Comparison of ENCODE assay signal across 8 mouse cellular contexts in genomic region chr9:44919606-44920005, GRCm38 (mm10). TPM values are rescaled to one million over a fixed set of nuclear protein-coding genes. Genes with fewer than 3 reads are reported as not detected.
DNase-seq lines count a peak whose midpoint lies in the region; ATAC-seq and TF ChIP-seq lines count a peak whose summit lies in the region.

No protein-coding gene starts in this region.

- H3K4me3 ChIP-seq in heart, embryonic 15.5 days: peak overlapping the region; percentile 77
- peak overlapping the region; percentile 87 for H3K4me3 ChIP-seq in ES-Bruce4 (ENCODE audit: low read depth, low read length)
- H3K4me3 ChIP-seq in forebrain, postnatal 0 days (ENCODE audit: low read depth, low read length): peak overlapping the region; percentile 93
- peak overlapping the region; percentile 98 for H3K4me3 ChIP-seq in midbrain, embryonic 10.5 days

- H3K9ac ChIP-seq in heart, embryonic 15.5 days: peak overlapping the region; percentile 89
- H3K9ac ChIP-seq in ES-Bruce4 (ENCODE audit: low read depth, poor library complexity, severe bottlenecking): peak overlapping the region; percentile 82
- H3K9ac ChIP-seq in forebrain, postnatal 0 days: peak overlapping the region; percentile 85

- no peaks in the 10 kb centered on the region for H3K9me3 ChIP-seq in heart, embryonic 15.5 days (replicated peaks)
- H3K9me3 ChIP-seq in ES-Bruce4 (replicated peaks; ENCODE audit: control insufficient read depth, insufficient read depth, low read length, poor library complexity, severe bottlenecking): no peaks in the 10 kb centered on the region
- no peaks in the 10 kb centered on the region for H3K9me3 ChIP-seq in forebrain, postnatal 0 days (ENCODE audit: low read length)
- H3K9me3 ChIP-seq in midbrain, embryonic 10.5 days (replicated peaks): no peaks in the 10 kb centered on the region

- intact Hi-C loops in heart, postnatal 36 days (cut with DNase I): loop anchor here (1.0 to 5.0 kb wide), 3 partner anchors 46 to 152 kb away; partner anchors contain the start of genes Arcn1, Ift46 and Ube4a

- H3K4me2 ChIP-seq in heart, embryonic 15.5 days: peak overlapping the region; percentile 65
- peak overlapping the region; percentile 66 for H3K4me2 ChIP-seq in forebrain, postnatal 0 days (ENCODE audit: low read depth)

- TF ChIP-seq EP300 in ES-Bruce4 (IDR thresholded peaks at IDR 0.05; ENCODE audit: insufficient read depth, low read depth, low read length): no peak

- peak overlapping the region; percentile 88; the same call in 1 of the 2 replicates for H3K27ac ChIP-seq in heart, embryonic 15.5 days
- no peak overlapping the region for H3K27ac ChIP-seq in ES-Bruce4 (ENCODE audit: insufficient read depth, low read length)
- no peak overlapping the region for H3K27ac ChIP-seq in forebrain, postnatal 0 days (ENCODE audit: low read depth, low read length)
- H3K27ac ChIP-seq in midbrain, embryonic 10.5 days (replicated peaks): no peak overlapping the region

- WGBS in heart, embryonic 15.5 days: 24% methylated on average over 2 of the region's 2 CpGs
- 42% methylated on average over 2 of the region's 2 CpGs for WGBS in forebrain, postnatal 0 days
- 51% methylated on average over 2 of the region's 2 CpGs for WGBS in midbrain, embryonic 10.5 days

- DNase-seq in heart, postnatal 36 days: no peak
- DNase-seq in forebrain, postnatal 0 days: no peak
- DNase-seq in midbrain, embryonic 10.5 days (ENCODE audit: low spot score): no peak
- no peak for DNase-seq in T-cell, adult 2 months (ENCODE audit: low spot score)
- no peak for DNase-seq in spleen, adult 18-20 months
- no peak for DNase-seq in cerebellum, adult 8-10 months

- no peak for TF ChIP-seq POLR2A in ES-Bruce4 (IDR thresholded peaks at IDR 0.05; ENCODE audit: insufficient read depth, low read length)

- no peak for TF ChIP-seq CTCF in ES-Bruce4 (IDR thresholded peaks at IDR 0.05; ENCODE audit: low read depth, low read length)
- no peak for TF ChIP-seq CTCF in forebrain, postnatal 0 days (IDR thresholded peaks at IDR 0.05; ENCODE audit: low read depth)

- peaks cover 4% of the 10 kb centered on the region; the same call in 1 of the 2 replicates for H3K36me3 ChIP-seq in heart, embryonic 15.5 days
- peaks cover 7% of the 10 kb centered on the region for H3K36me3 ChIP-seq in ES-Bruce4 (ENCODE audit: control insufficient read depth, insufficient read depth, low read length, poor library complexity, severe bottlenecking)
- no peaks in the 10 kb centered on the region for H3K36me3 ChIP-seq in forebrain, postnatal 0 days (ENCODE audit: insufficient read depth)
- H3K36me3 ChIP-seq in midbrain, embryonic 10.5 days: no peaks in the 10 kb centered on the region

- H3K27me3 ChIP-seq in heart, embryonic 15.5 days: no peaks in the 10 kb centered on the region
- no peaks in the 10 kb centered on the region for H3K27me3 ChIP-seq in ES-Bruce4 (ENCODE audit: control insufficient read depth, insufficient read depth, low read length, poor library complexity, severe bottlenecking)
- H3K27me3 ChIP-seq in forebrain, postnatal 0 days (ENCODE audit: insufficient read depth, low read length): no peaks in the 10 kb centered on the region
- no peaks in the 10 kb centered on the region for H3K27me3 ChIP-seq in midbrain, embryonic 10.5 days (ENCODE audit: low read depth, poor library complexity, severe bottlenecking)

- peaks cover 27% of the 10 kb centered on the region for H3K4me1 ChIP-seq in heart, embryonic 15.5 days (replicated peaks)
- no peaks in the 10 kb centered on the region for H3K4me1 ChIP-seq in ES-Bruce4 (ENCODE audit: control insufficient read depth, insufficient read depth, low read length)
- peaks cover 6% of the 10 kb centered on the region for H3K4me1 ChIP-seq in forebrain, postnatal 0 days (ENCODE audit: insufficient read depth)
- peaks cover 17% of the 10 kb centered on the region for H3K4me1 ChIP-seq in midbrain, embryonic 10.5 days

- ATAC-seq in heart, embryonic 15.5 days (replicated peaks; ENCODE audit: insufficient number of reproducible peaks, insufficient read depth, low FRiP score, low read depth): no peak
- no peak for ATAC-seq in forebrain, postnatal 0 days

RNA-seq across cellular contexts. Expression of gene Atp5l, which starts 0.9 kb away (rescaled TPM):
- 1,028 and 1,424 TPM in 2 replicates for polyA plus RNA-seq in heart, embryonic 15.5 days (2015; fragmentation: Nextera tagmentation; extraction: Ambion mirVana)
- 1,000 to 10,000 TPM; 1,604 to 1,644 TPM for total RNA-seq in heart, postnatal 36 days (2021)
- 166 and 170 TPM in 2 replicates for polyA plus RNA-seq in ES-Bruce4 (2011; ENCODE audit: insufficient read depth, insufficient read length, low read depth, missing spikeins)
- total RNA-seq in forebrain, postnatal 0 days (2014; rRNA removed): 216 and 362 TPM in 2 replicates
- polyA plus RNA-seq in forebrain, postnatal 0 days (2015; fragmentation: Nextera tagmentation; extraction: Ambion mirVana): 859 and 1,152 TPM in 2 replicates
- polyA plus RNA-seq in midbrain, embryonic 10.5 days (2016; fragmentation: Nextera tagmentation; extraction: Ambion mirVana): 541 and 557 TPM in 2 replicates

RNA-seq across cellular contexts. Expression of gene Kmt2a, which starts 38.5 kb away (rescaled TPM):
- polyA plus RNA-seq in heart, embryonic 15.5 days (2015; fragmentation: Nextera tagmentation; extraction: Ambion mirVana): 9.3 and 10.1 TPM in 2 replicates
- total RNA-seq in heart, postnatal 36 days (2021): 10 to 100 TPM; 26.1 to 29.7 TPM
- 59.5 and 71.4 TPM in 2 replicates for polyA plus RNA-seq in ES-Bruce4 (2011; ENCODE audit: insufficient read depth, insufficient read length, low read depth, missing spikeins)
- 14.5 and 18.5 TPM in 2 replicates for total RNA-seq in forebrain, postnatal 0 days (2014; rRNA removed)
- 6.7 and 13.7 TPM in 2 replicates for polyA plus RNA-seq in forebrain, postnatal 0 days (2015; fragmentation: Nextera tagmentation; extraction: Ambion mirVana)
- polyA plus RNA-seq in midbrain, embryonic 10.5 days (2016; fragmentation: Nextera tagmentation; extraction: Ambion mirVana): 11.1 and 12.5 TPM in 2 replicates

RNA-seq across cellular contexts. Expression of gene Ube4a, which starts 45.8 kb away (rescaled TPM):
- 14.7 and 17.6 TPM in 2 replicates for polyA plus RNA-seq in heart, embryonic 15.5 days (2015; fragmentation: Nextera tagmentation; extraction: Ambion mirVana)
- 10 to 100 TPM; 40.7 to 44.8 TPM for total RNA-seq in heart, postnatal 36 days (2021)
- polyA plus RNA-seq in ES-Bruce4 (2011; ENCODE audit: insufficient read depth, insufficient read length, low read depth, missing spikeins): 37.4 and 45.9 TPM in 2 replicates
- total RNA-seq in forebrain, postnatal 0 days (2014; rRNA removed): 40.9 and 51.5 TPM in 2 replicates
- polyA plus RNA-seq in forebrain, postnatal 0 days (2015; fragmentation: Nextera tagmentation; extraction: Ambion mirVana): 22.6 and 28.9 TPM in 2 replicates
- 24.2 and 26.8 TPM in 2 replicates for polyA plus RNA-seq in midbrain, embryonic 10.5 days (2016; fragmentation: Nextera tagmentation; extraction: Ambion mirVana)
